Mouse (Mus musculus) induced T-regulatory cell, adult 2 months (primary cell): ENCODE data around the gene Gm8453.
"Not testable (repeated sequence)": the region's sequence is repeated elsewhere in the genome, so short reads cannot be mapped to it uniquely, and the experiment has no call there.

Source experiments
- DNase-seq: peaks from one replicate; pipeline ENCODE4 v3.0.0-alpha.2; 2012; ENCODE audit warnings: low read depth

Gm8453 gene

GRCm38 (mm10) chr7:22229384-22229783 lies at the start of gene Gm8453:
Gm8453 (minus strand) TSS chr7:22229484.
- DNase-seq: not testable (repeated sequence)

GRCm38 (mm10) chr7:22201164-22201563 lies 28.1 kb downstream of the Gm8453 start, which contains the start of gene Gm8653:
Gm8653 (minus strand) TSS chr7:22201264.
- not testable (repeated sequence) for DNase-seq

- DNase-seq: not testable (repeated sequence)
Measured at GRCm38 (mm10) chr7:22189077-22189476, 40.2 kb downstream of the Gm8453 start, which contains the start of gene Vmn1r143. Vmn1r143 (plus strand) TSS chr7:22189377.
